Mouse (Mus musculus) heart, embryonic 14.5 days (tissue): ENCODE data around the gene Senp6. TPM values are rescaled to one million over a fixed set of nuclear protein-coding genes. Genes with fewer than 3 reads are reported as not detected.
"Not testable (repeated sequence)": the region's sequence is repeated elsewhere in the genome, so short reads cannot be mapped to it uniquely, and the experiment has no call there.

Experiments used
- ATAC-seq: fragments of 200-750 bp; cut with Nextera tagmentation; 2 replicates; pipeline ENCODE4 v1.8.0; 2017; ENCODE audit warnings: low read depth, moderate TSS enrichment; ENCODE audit not compliant: insufficient number of reproducible peaks, insufficient read depth, low FRiP score
- H3K27ac ChIP-seq, 2 experiments: fragments of 200-500 bp in 1 of 2; fragments of 300-500 bp in 1 of 2; sonication (generic) in 1 of 2; replicated peaks in 1 of 2; 2 replicates each; pipeline ENCODE4 v1.5.1; 2012 to 2014; ENCODE audit warnings: low read depth in 2 of 2, low read length in 2 of 2, control low read depth in 1 of 2, mild to moderate bottlenecking in 1 of 2, mixed read lengths in 1 of 2; ENCODE audit not compliant: control insufficient read depth in 1 of 2, insufficient read depth in 1 of 2
- H3K27me3 ChIP-seq: fragments of 300-500 bp; sonication (generic); 2 replicates; pipeline ENCODE4 v1.6.1; 2014; ENCODE audit warnings: mild to moderate bottlenecking, low read length, control low read depth; ENCODE audit not compliant: control insufficient read depth, insufficient read depth
- H3K36me3 ChIP-seq: fragments of 300-500 bp; sonication (generic); 2 replicates; pipeline ENCODE4 v1.6.1; 2014; ENCODE audit warnings: mild to moderate bottlenecking, control low read depth, low read length, mixed read lengths; ENCODE audit not compliant: control insufficient read depth, insufficient read depth
- H3K4me1 ChIP-seq, 2 experiments: fragments of 200-500 bp in 1 of 2; fragments of 300-500 bp in 1 of 2; sonication (generic) in 1 of 2; 2 replicates each; pipeline ENCODE4 v1.6.1; 2012 to 2014; ENCODE audit warnings: low read length in 2 of 2, control low read depth in 1 of 2, mixed read lengths in 1 of 2; ENCODE audit not compliant: control insufficient read depth in 2 of 2, insufficient read depth in 2 of 2
- H3K4me2 ChIP-seq: fragments of 300-500 bp; sonication (generic); 2 replicates; pipeline ENCODE4 v1.6.1; 2014; ENCODE audit warnings: mild to moderate bottlenecking, low read length
- H3K4me3 ChIP-seq, 2 experiments: fragments of 200-500 bp in 1 of 2; fragments of 300-500 bp in 1 of 2; sonication (generic) in 1 of 2; 2 replicates each; pipeline ENCODE4 v1.5.1; 2012 to 2014; ENCODE audit warnings: low read length in 2 of 2, mild to moderate bottlenecking in 2 of 2, control low read depth in 1 of 2, low read depth in 1 of 2, moderate library complexity in 1 of 2; ENCODE audit not compliant: control insufficient read depth in 1 of 2, insufficient read depth in 1 of 2
- H3K9ac ChIP-seq: fragments of 300-500 bp; sonication (generic); 2 replicates; pipeline ENCODE4 v1.6.1; 2014; ENCODE audit warnings: mild to moderate bottlenecking, low read length
- H3K9me3 ChIP-seq: fragments of 300-500 bp; sonication (generic); 2 replicates; pipeline ENCODE4 v1.6.1; 2016; ENCODE audit warnings: low read length, control low read depth; ENCODE audit not compliant: control insufficient read depth
- WGBS: fragments of 180-500 bp; shearing (Covaris S2); extraction: QIAGEN DNeasy Blood & Tissue Kit; methylation state at CpG from one replicate; pipeline ENCODE4 v1.1.7; 2014; 5-methylcytosine and 5-hydroxymethylcytosine counted together
- polyA plus RNA-seq: library from polyadenylated mRNA; unstranded; fragments of >200 nt; fragmentation: Nextera tagmentation; extraction: Ambion mirVana; gene quantifications from 2 replicates; pipeline ENCODE4 v1.2.1, GENCODE M21; 2014

The Senp6 gene
- polyA plus RNA-seq, 1 experiment from 2014 or later = 51.7 TPM

- ATAC-seq = no peak
- peak overlapping the region in 1 of 2 experiments; percentile 44; a peak in 2 of 4 replicates for H3K27ac ChIP-seq
- no peak overlapping the region for H3K4me3 ChIP-seq
- WGBS = 90% methylated on average over 13 of the region's 13 CpGs
- no peak overlapping the region for H3K9ac ChIP-seq
- H3K36me3 ChIP-seq = no peaks in the 10 kb centered on the region
- H3K9me3 ChIP-seq = peaks cover 5% of the 10 kb centered on the region; the same call in 1 of the 2 replicates
- no peak overlapping the region for H3K4me2 ChIP-seq
- no peaks in the 10 kb centered on the region for H3K27me3 ChIP-seq
- H3K4me1 ChIP-seq = peaks cover 4 to 6% of the 10 kb centered on the region in 2 experiments; a peak in 1 of 4 replicates
Measured at GRCm38 (mm10) chr9:80037262-80037996, 29.3 kb upstream of the Senp6 start.

- no peak for ATAC-seq
- H3K4me2 ChIP-seq = no peak overlapping the region
Measured at GRCm38 (mm10) chr9:80037997-80038383, 28.7 kb upstream of the Senp6 start.

GRCm38 (mm10) chr9:80039296-80039815, 27.3 kb upstream of the Senp6 start:
- no peak for ATAC-seq
- H3K27ac ChIP-seq = no peak overlapping the region
- H3K4me3 ChIP-seq = no peak overlapping the region

More at GRCm38 (mm10) chr9:80037997-80038383, 28.7 kb upstream of the Senp6 start:
- Histone ChIP-seq H3K9me3 (peaks cover 5% of the 10 kb centered on the region; the same call in 1 of the 2 replicates), H3K36me3 (no peaks in the 10 kb centered on the region), H3K27me3 (no peaks in the 10 kb centered on the region), H3K27ac (no peak overlapping the region), H3K4me3 (no peak overlapping the region), H3K4me1 (peaks cover 4 to 6% of the 10 kb centered on the region in 2 experiments; a peak in 1 of 4 replicates), H3K9ac (no peak overlapping the region)

GRCm38 (mm10) chr9:80044301-80044700, 22.4 kb upstream of the Senp6 start:
- not testable (repeated sequence) for H3K36me3 ChIP-seq, H3K27me3 ChIP-seq, H3K9me3 ChIP-seq, H3K4me3 ChIP-seq, ATAC-seq, H3K4me2 ChIP-seq, H3K27ac ChIP-seq, H3K9ac ChIP-seq, H3K4me1 ChIP-seq
- 80% methylated on average over 4 of the region's 4 CpGs for WGBS

More at GRCm38 (mm10) chr9:80039296-80039815, 27.3 kb upstream of the Senp6 start:
- Histone ChIP-seq H3K27me3 (no peaks in the 10 kb centered on the region), H3K4me2 (no peak overlapping the region), H3K4me1 (peaks cover 4 to 6% of the 10 kb centered on the region in 2 experiments; a peak in 1 of 4 replicates), H3K9me3 (peaks cover 5% of the 10 kb centered on the region; the same call in 1 of the 2 replicates), H3K9ac (no peak overlapping the region), H3K36me3 (no peaks in the 10 kb centered on the region)
- 38% methylated on average over 2 of the region's 2 CpGs for WGBS

GRCm38 (mm10) chr9:80049271-80049670, 17.4 kb upstream of the Senp6 start:
- ATAC-seq, H3K9me3 ChIP-seq, H3K27ac ChIP-seq, H3K4me3 ChIP-seq, H3K36me3 ChIP-seq, H3K27me3 ChIP-seq, H3K9ac ChIP-seq, H3K4me2 ChIP-seq, H3K4me1 ChIP-seq: not testable (repeated sequence)
- WGBS = 55% methylated on average over 5 of the region's 5 CpGs

- no peak overlapping the region for H3K4me2 ChIP-seq
- H3K4me1 ChIP-seq = no peaks in the 10 kb centered on the region
- no peak overlapping the region for H3K27ac ChIP-seq
- no peaks in the 10 kb centered on the region for H3K36me3 ChIP-seq
- ATAC-seq = no peak
- peaks cover 5% of the 10 kb centered on the region for H3K9me3 ChIP-seq
- no peak overlapping the region for H3K9ac ChIP-seq
- H3K4me3 ChIP-seq = no peak overlapping the region
- H3K27me3 ChIP-seq = no peaks in the 10 kb centered on the region
- 70% methylated on average over 5 of the region's 5 CpGs for WGBS
Measured at GRCm38 (mm10) chr9:80052951-80053350, 13.8 kb upstream of the Senp6 start.

GRCm38 (mm10) chr9:80057690-80058089, 9.0 kb upstream of the Senp6 start:
- Histone ChIP-seq H3K36me3 (no peaks in the 10 kb centered on the region), H3K4me2 (no peak overlapping the region), H3K9me3 (peaks cover 5% of the 10 kb centered on the region), H3K27ac (no peak overlapping the region), H3K4me1 (no peaks in the 10 kb centered on the region), H3K27me3 (no peaks in the 10 kb centered on the region), H3K9ac (no peak overlapping the region), H3K4me3 (no peak overlapping the region)
- ATAC-seq = no peak
- 47% methylated on average over 2 of the region's 2 CpGs for WGBS
